Mouse (Mus musculus): ENCODE data around the gene Cry1.

Gene Cry1

GRCm38 (mm10) chr10:85184964-85185608 lies at the start of gene Cry1:
TSS of gene Cry1 (minus strand) at chr10:85185064.
- DNase-seq = peak; percentile 98

- DNase-seq = no peak
Measured at GRCm38 (mm10) chr10:85221771-85222050, 36.8 kb upstream of the Cry1 start.

- DNase-seq = peak; percentile 85
Measured at GRCm38 (mm10) chr10:85220918-85221770, 36.3 kb upstream of the Cry1 start.

GRCm38 (mm10) chr10:85214847-85215246 lies 30.0 kb upstream of the Cry1 start:
- no peak for DNase-seq

GRCm38 (mm10) chr10:85211673-85212072 lies 26.8 kb upstream of the Cry1 start:
- no peak for DNase-seq

- DNase-seq = no peak
Measured at GRCm38 (mm10) chr10:85210125-85210524, 25.3 kb upstream of the Cry1 start.

GRCm38 (mm10) chr10:85209119-85209605 lies 24.3 kb upstream of the Cry1 start:
- no peak for DNase-seq

- no peak for DNase-seq
Measured at GRCm38 (mm10) chr10:85205316-85205715, 20.5 kb upstream of the Cry1 start.

GRCm38 (mm10) chr10:85204255-85204855 lies 19.5 kb upstream of the Cry1 start:
- DNase-seq = no peak

- DNase-seq = no peak
Measured at GRCm38 (mm10) chr10:85194528-85194927, 9.7 kb upstream of the Cry1 start.

- DNase-seq = no peak
Measured at GRCm38 (mm10) chr10:85193321-85193720, 8.5 kb upstream of the Cry1 start.

GRCm38 (mm10) chr10:85190652-85191051 lies 5.8 kb upstream of the Cry1 start:
- no peak for DNase-seq

GRCm38 (mm10) chr10:85189966-85190365 lies 5.1 kb upstream of the Cry1 start:
- DNase-seq = no peak

- DNase-seq = no peak
Measured at GRCm38 (mm10) chr10:85186499-85186794, 1.6 kb upstream of the Cry1 start.

- peak; percentile 19 for DNase-seq
Measured at GRCm38 (mm10) chr10:85185639-85186498, 1.0 kb upstream of the Cry1 start.

GRCm38 (mm10) chr10:85184201-85184963 lies 482 bp downstream of the Cry1 start:
- peak; percentile 54 for DNase-seq

GRCm38 (mm10) chr10:85183619-85184018 lies 1.2 kb downstream of the Cry1 start:
- peak; percentile 54 for DNase-seq

GRCm38 (mm10) chr10:85182766-85183165 lies 2.1 kb downstream of the Cry1 start:
- DNase-seq = no peak

- DNase-seq = no peak
Measured at GRCm38 (mm10) chr10:85176640-85177039, 8.2 kb downstream of the Cry1 start.

- no peak for DNase-seq
Measured at GRCm38 (mm10) chr10:85165306-85165705, 19.6 kb downstream of the Cry1 start.

GRCm38 (mm10) chr10:85164791-85165190 lies 20.1 kb downstream of the Cry1 start:
- no peak for DNase-seq

GRCm38 (mm10) chr10:85161745-85162351 lies 23.0 kb downstream of the Cry1 start:
- peak; percentile 46 for DNase-seq
